In genomic region chr8:46480533-46480900, GRCm38 (mm10) we compare ENCODE assay signal across 13 mouse cellular contexts. TPM values are rescaled to one million over a fixed set of nuclear protein-coding genes. Genes with fewer than 3 reads are reported as not detected.
A peak's percentile ranks its signal among the peaks of the same experiment; 100 is the strongest.
DNase-seq lines count a peak whose midpoint lies in the region; ATAC-seq and TF ChIP-seq lines count a peak whose summit lies in the region.
"Had no signal": no experiment of that assay in that cellular context is flagged by ENCODE, and none has a peak within 500 bp of the region (broad histone marks: within the 10 kb centered on the region; RNA-seq: fewer than 3 reads in every experiment).

No protein-coding gene starts in this region.

- H3K27ac ChIP-seq in heart, embryonic 10.5 days: peak overlapping the region; percentile 68
- peak overlapping the region; percentile 72; the same call in 1 of the 2 replicates for H3K27ac ChIP-seq in limb, embryonic 12.5 days
- no peak overlapping the region for H3K27ac ChIP-seq in limb, embryonic 10.5 days
- H3K27ac ChIP-seq in limb, embryonic 13.5 days: no peak overlapping the region
- H3K27ac ChIP-seq in small intestine, adult 2 months (ENCODE audit: insufficient read depth, low read depth, low read length): peak overlapping the region; percentile 31
- no peak overlapping the region for H3K27ac ChIP-seq in midbrain, embryonic 13.5 days
- H3K27ac ChIP-seq: kidney, embryonic 15.5 days; neural tube, embryonic 13.5 days had no signal

- no peak for DNase-seq in heart, embryonic 10.5 days (ENCODE audit: low spot score)
- DNase-seq in heart, postnatal 14 days: no peak
- DNase-seq in limb, embryonic 10.5 days (ENCODE audit: low spot score): no peak
- DNase-seq: cerebellum, postnatal 25 days; midbrain, embryonic 14.5 days had no signal

- ATAC-seq in limb, embryonic 12.5 days (ENCODE audit: insufficient number of reproducible peaks, insufficient read depth, low FRiP score, low TSS enrichment, low read depth): no peak; the same call in 1 of the 2 replicates
- peak; percentile 64; the same call in 1 of the 2 replicates for ATAC-seq in limb, embryonic 13.5 days (ENCODE audit: low FRiP score, low read depth)
- ATAC-seq in midbrain, embryonic 13.5 days: no peak
- ATAC-seq in megakaryocyte-erythroid progenitor cell, adult 5-6 weeks (replicated peaks; ENCODE audit: low FRiP score, low TSS enrichment, poor library complexity, severe bottlenecking): no peak
- ATAC-seq: activated CD4-positive, CD25-positive, alpha-beta regulatory T cell, adult 4 months had no signal

- H3K9me3 ChIP-seq in heart, embryonic 10.5 days: no peaks in the 10 kb centered on the region
- no peaks in the 10 kb centered on the region for H3K9me3 ChIP-seq in limb, embryonic 12.5 days
- H3K9me3 ChIP-seq in limb, embryonic 10.5 days (replicated peaks): no peaks in the 10 kb centered on the region
- no peaks in the 10 kb centered on the region for H3K9me3 ChIP-seq in limb, embryonic 13.5 days
- no peaks in the 10 kb centered on the region for H3K9me3 ChIP-seq in midbrain, embryonic 13.5 days
- H3K9me3 ChIP-seq: kidney, embryonic 15.5 days; neural tube, embryonic 13.5 days had no signal

- no peak for TF ChIP-seq POLR2A in small intestine, adult 2 months (IDR thresholded peaks at IDR 0.05; ENCODE audit: low read depth, low read length)

- H3K9ac ChIP-seq in limb, embryonic 12.5 days (replicated peaks): no peak overlapping the region
- no peak overlapping the region for H3K9ac ChIP-seq in limb, embryonic 13.5 days
- H3K9ac ChIP-seq in midbrain, embryonic 13.5 days (replicated peaks): no peak overlapping the region
- H3K9ac ChIP-seq: kidney, embryonic 15.5 days; neural tube, embryonic 13.5 days had no signal

- H3K36me3 ChIP-seq in heart, embryonic 10.5 days: 0 out of 2 replicates have a peak, but pooled peaks cover 3% of the 10 kb centered on the region
- no peaks in the 10 kb centered on the region for H3K36me3 ChIP-seq in limb, embryonic 12.5 days
- no peaks in the 10 kb centered on the region for H3K36me3 ChIP-seq in limb, embryonic 10.5 days
- H3K36me3 ChIP-seq in limb, embryonic 13.5 days: no peaks in the 10 kb centered on the region
- H3K36me3 ChIP-seq in small intestine, adult 2 months (ENCODE audit: control insufficient read depth, insufficient read depth, low read length): no peaks in the 10 kb centered on the region
- H3K36me3 ChIP-seq in midbrain, embryonic 13.5 days: no peaks in the 10 kb centered on the region
- H3K36me3 ChIP-seq: kidney, embryonic 15.5 days; neural tube, embryonic 13.5 days had no signal

- no peak for TF ChIP-seq CTCF in small intestine, adult 2 months (IDR thresholded peaks at IDR 0.05; ENCODE audit: extremely low read depth, insufficient read length, insufficient replicate concordance, low read depth, low read length)

- H3K4me1 ChIP-seq in heart, embryonic 10.5 days: peaks cover 47% of the 10 kb centered on the region
- peaks cover 29% of the 10 kb centered on the region for H3K4me1 ChIP-seq in limb, embryonic 12.5 days (replicated peaks)
- H3K4me1 ChIP-seq in limb, embryonic 10.5 days: peaks cover 22% of the 10 kb centered on the region
- peaks cover 25% of the 10 kb centered on the region for H3K4me1 ChIP-seq in limb, embryonic 13.5 days
- H3K4me1 ChIP-seq in small intestine, adult 2 months (ENCODE audit: control insufficient read depth, insufficient read depth, insufficient read length, low read length): peaks cover 27% of the 10 kb centered on the region
- peaks cover 8% of the 10 kb centered on the region for H3K4me1 ChIP-seq in midbrain, embryonic 13.5 days (replicated peaks)

- H3K27me3 ChIP-seq in heart, embryonic 10.5 days (ENCODE audit: insufficient read depth, poor library complexity, severe bottlenecking): no peaks in the 10 kb centered on the region
- no peaks in the 10 kb centered on the region for H3K27me3 ChIP-seq in limb, embryonic 12.5 days
- no peaks in the 10 kb centered on the region for H3K27me3 ChIP-seq in limb, embryonic 10.5 days (ENCODE audit: low read depth, poor library complexity, severe bottlenecking)
- no peaks in the 10 kb centered on the region for H3K27me3 ChIP-seq in limb, embryonic 13.5 days
- no peaks in the 10 kb centered on the region for H3K27me3 ChIP-seq in small intestine, adult 2 months (ENCODE audit: control insufficient read depth, insufficient read depth, low read length)
- H3K27me3 ChIP-seq in midbrain, embryonic 13.5 days: no peaks in the 10 kb centered on the region
- H3K27me3 ChIP-seq: kidney, embryonic 15.5 days; neural tube, embryonic 13.5 days had no signal

- WGBS in heart, embryonic 10.5 days: 74% methylated on average over 6 of the region's 6 CpGs
- 30% methylated on average over 6 of the region's 6 CpGs for WGBS in limb, embryonic 12.5 days
- 62% methylated on average over 6 of the region's 6 CpGs for WGBS in limb, embryonic 10.5 days
- 20% methylated on average over 6 of the region's 6 CpGs for WGBS in limb, embryonic 13.5 days
- 28% methylated on average over 6 of the region's 6 CpGs for WGBS in small intestine, adult 2 months
- 68% methylated on average over 6 of the region's 6 CpGs for WGBS in midbrain, embryonic 13.5 days

- no peak overlapping the region for H3K4me3 ChIP-seq in heart, embryonic 10.5 days
- H3K4me3 ChIP-seq in limb, embryonic 12.5 days (replicated peaks): no peak overlapping the region
- H3K4me3 ChIP-seq in limb, embryonic 10.5 days: no peak overlapping the region
- H3K4me3 ChIP-seq in limb, embryonic 13.5 days: no peak overlapping the region
- H3K4me3 ChIP-seq in small intestine, adult 2 months (ENCODE audit: low read depth, low read length): no peak overlapping the region
- H3K4me3 ChIP-seq in midbrain, embryonic 13.5 days (replicated peaks): no peak overlapping the region
- H3K4me3 ChIP-seq: kidney, embryonic 15.5 days; neural tube, embryonic 13.5 days had no signal

- intact Hi-C loops in heart, postnatal 14 days (cut with DNase I): no loop called here

- 0 out of 2 replicates have a peak overlapping the region, but pooled peaks have one; percentile 4 for H3K4me2 ChIP-seq in limb, embryonic 12.5 days
- peak overlapping the region; percentile 15 for H3K4me2 ChIP-seq in limb, embryonic 13.5 days (replicated peaks)
- no peak overlapping the region for H3K4me2 ChIP-seq in midbrain, embryonic 13.5 days (replicated peaks)
- H3K4me2 ChIP-seq: kidney, embryonic 15.5 days; neural tube, embryonic 13.5 days had no signal

RNA-seq across cellular contexts. Expression of gene Acsl1, which starts 9.7 kb away (rescaled TPM):
- polyA plus RNA-seq in heart, embryonic 10.5 days (2016; fragmentation: Nextera tagmentation; extraction: Ambion mirVana): 21.2 and 25.9 TPM in 2 replicates
- 100 to 1,000 TPM; 846 to 852 TPM for total RNA-seq in heart, postnatal 14 days (2021)
- polyA plus RNA-seq in limb, embryonic 12.5 days (2016; fragmentation: Nextera tagmentation; extraction: Ambion mirVana): 8.4 and 8.9 TPM in 2 replicates
- 5.8 and 7.0 TPM in 2 replicates for polyA plus RNA-seq in limb, embryonic 10.5 days (2016; fragmentation: Nextera tagmentation; extraction: Ambion mirVana)
- 10.3 and 11.2 TPM in 2 replicates for polyA plus RNA-seq in limb, embryonic 13.5 days (2015; fragmentation: Nextera tagmentation; extraction: Ambion mirVana)
- polyA plus RNA-seq in small intestine, adult 2 months (2012; rRNA removed): 17.6 and 23.0 TPM in 2 replicates
- 10.9 and 11.2 TPM in 2 replicates for polyA plus RNA-seq in midbrain, embryonic 13.5 days (2015; fragmentation: Nextera tagmentation; extraction: Ambion mirVana)
- 85.5 and 104 TPM in 2 replicates for total RNA-seq in megakaryocyte-erythroid progenitor cell, adult 5-6 weeks (2014; fragmentation: Nextera tagmentation)
- total RNA-seq in megakaryocyte-erythroid progenitor cell, adult 5-6 weeks (2017): 139 and 157 TPM in 2 replicates

Comparison
In these comparisons a context has a peak if more than half of its experiments do, and no peak if none do; other contexts are left out.
1. H3K27ac ChIP-seq: peak in heart, embryonic 10.5 days (single experiment), limb, embryonic 12.5 days (single experiment) and small intestine, adult 2 months (single experiment); none in limb, embryonic 10.5 days (single experiment), limb, embryonic 13.5 days (single experiment) and midbrain, embryonic 13.5 days (single experiment).